Mouse (Mus musculus): ENCODE data around the gene Apoa1. TPM values are rescaled to one million over a fixed set of nuclear protein-coding genes. Genes with fewer than 3 reads are reported as not detected.
A peak's percentile ranks its signal among the peaks of the same experiment; 100 is the strongest.

Apoa1 gene
- polyA plus RNA-seq, 1 experiment from 2014 or later = 1.2 TPM

- 88% methylated on average over 5 of the region's 5 CpGs for WGBS
- H3K4me1 ChIP-seq = peaks cover 8% of the 10 kb centered on the region
- no peaks in the 10 kb centered on the region for H3K36me3 ChIP-seq (ENCODE audit: poor library complexity, severe bottlenecking)
- no peak for ATAC-seq
- H3K27ac ChIP-seq = no peak overlapping the region
- peaks cover 31% of the 10 kb centered on the region for H3K27me3 ChIP-seq
- no peaks in the 10 kb centered on the region for H3K9me3 ChIP-seq (replicated peaks)
- no peak overlapping the region for H3K9ac ChIP-seq
- no peak overlapping the region for H3K4me3 ChIP-seq
- no peak overlapping the region for H3K4me2 ChIP-seq
Measured at GRCm38 (mm10) chr9:46269125-46269524, 40.7 kb downstream of the Apoa1 start.

GRCm38 (mm10) chr9:46270782-46271181, 42.4 kb downstream of the Apoa1 start:
- Histone ChIP-seq H3K4me2 (no peak overlapping the region), H3K9ac (no peak overlapping the region), H3K4me1 (peaks cover 13% of the 10 kb centered on the region), H3K27me3 (peaks cover 31% of the 10 kb centered on the region), H3K36me3 (ENCODE audit: poor library complexity, severe bottlenecking) (peaks cover 7% of the 10 kb centered on the region), H3K4me3 (no peak overlapping the region), H3K27ac (no peak overlapping the region), H3K9me3 (replicated peaks) (no peaks in the 10 kb centered on the region)
- WGBS = 94% methylated on average over 4 of the region's 4 CpGs
- ATAC-seq = no peak

- Histone ChIP-seq H3K4me3 (no peak overlapping the region), H3K36me3 (ENCODE audit: poor library complexity, severe bottlenecking) (peaks cover 20% of the 10 kb centered on the region), H3K9me3 (replicated peaks) (no peaks in the 10 kb centered on the region), H3K4me1 (peaks cover 13% of the 10 kb centered on the region), H3K4me2 (peak overlapping the region; percentile 91), H3K9ac (no peak overlapping the region), H3K27me3 (peaks cover 31% of the 10 kb centered on the region), H3K27ac (no peak overlapping the region)
- ATAC-seq = no peak
- WGBS = 88% methylated on average over 9 of the region's 9 CpGs
Measured at GRCm38 (mm10) chr9:46272070-46272469, 43.7 kb downstream of the Apoa1 start.

GRCm38 (mm10) chr9:46272677-46273454, 44.5 kb downstream of the Apoa1 start, which contains the start of gene Zpr1:
TSS of gene Zpr1 (plus strand) at chr9:46273064.
- Histone ChIP-seq H3K36me3 (ENCODE audit: poor library complexity, severe bottlenecking) (peaks cover 28% of the 10 kb centered on the region), H3K4me3 (peak within 1 kb of the TSS; percentile 58), H3K4me1 (peaks cover 13% of the 10 kb centered on the region), H3K27ac (peak within 1 kb of the TSS; percentile 60), H3K4me2 (peak within 1 kb of the TSS; percentile 91), H3K9me3 (replicated peaks) (no peaks in the 10 kb centered on the region), H3K9ac (peak within 1 kb of the TSS; percentile 80), H3K27me3 (peaks cover 31% of the 10 kb centered on the region)
- WGBS = 5% methylated on average over 43 of the region's 45 CpGs
- peak; percentile 95 for ATAC-seq

- no peak overlapping the region for H3K9ac ChIP-seq
- peak overlapping the region; percentile 91 for H3K4me2 ChIP-seq
- 94% methylated on average over 9 of the region's 9 CpGs for WGBS
- no peak for ATAC-seq
- H3K4me3 ChIP-seq = no peak overlapping the region
- H3K27me3 ChIP-seq = peaks cover 16% of the 10 kb centered on the region
- H3K4me1 ChIP-seq = peaks cover 13% of the 10 kb centered on the region
- peaks cover 42% of the 10 kb centered on the region for H3K36me3 ChIP-seq (ENCODE audit: poor library complexity, severe bottlenecking)
- no peak overlapping the region for H3K27ac ChIP-seq
- H3K9me3 ChIP-seq (replicated peaks) = no peaks in the 10 kb centered on the region
Measured at GRCm38 (mm10) chr9:46274494-46274893, 46.1 kb downstream of the Apoa1 start.

Other genes starting within 250 kb of the Apoa1 start
- gene Pafah1b2, start 215.9 kb upstream of the Apoa1 start, polyA plus RNA-seq (2015; fragmentation: Nextera tagmentation; extraction: Ambion mirVana) = 277 and 295 TPM in 2 replicates
- 4.9 TPM in 2 replicates for gene Sik3, start 215.8 kb upstream of the Apoa1 start, polyA plus RNA-seq (2015; fragmentation: Nextera tagmentation; extraction: Ambion mirVana)
- not detected in 2 replicates for gene Apoc3, start 7.1 kb downstream of the Apoa1 start, polyA plus RNA-seq (2015; fragmentation: Nextera tagmentation; extraction: Ambion mirVana)
- 1.1 TPM in 1 of 2 replicates, not detected in the other for gene Apoa4, start 12.1 kb downstream of the Apoa1 start, polyA plus RNA-seq (2015; fragmentation: Nextera tagmentation; extraction: Ambion mirVana)
- gene Apoa5, start 40.1 kb downstream of the Apoa1 start, polyA plus RNA-seq (2015; fragmentation: Nextera tagmentation; extraction: Ambion mirVana) = not detected in 2 replicates
- gene Zpr1, start 44.5 kb downstream of the Apoa1 start, polyA plus RNA-seq (2015; fragmentation: Nextera tagmentation; extraction: Ambion mirVana) = 60.7 and 65.2 TPM in 2 replicates
- 19.0 and 21.9 TPM in 2 replicates for gene Bud13, start 54.4 kb downstream of the Apoa1 start, polyA plus RNA-seq (2015; fragmentation: Nextera tagmentation; extraction: Ambion mirVana)
- not detected in 2 replicates for gene 4931429L15Rik, start 91.4 kb downstream of the Apoa1 start, polyA plus RNA-seq (2015; fragmentation: Nextera tagmentation; extraction: Ambion mirVana)